Mouse (Mus musculus) C2C12 (cell line): ENCODE data around the gene Sel1l2.

Experiments
- CTCF ChIP-seq: IDR thresholded peaks from one replicate; pipeline ENCODE4 v1.5.1; 2011; ENCODE audit not compliant: control insufficient read depth, insufficient read depth, insufficient read length
- FOSL1 ChIP-seq: IDR thresholded peaks from one replicate; pipeline ENCODE4 v1.8.0; 2011; ENCODE audit warnings: mild to moderate bottlenecking, low read length; ENCODE audit not compliant: poor library complexity, insufficient read depth, severe bottlenecking

- TF ChIP-seq CTCF = no peak
- no peak for TF ChIP-seq FOSL1
Measured at GRCm38 (mm10) chr2:140359905-140360304, 29.6 kb downstream of the Sel1l2 start.
